Mouse (Mus musculus): ENCODE data around the gene Ang.

DNA sequence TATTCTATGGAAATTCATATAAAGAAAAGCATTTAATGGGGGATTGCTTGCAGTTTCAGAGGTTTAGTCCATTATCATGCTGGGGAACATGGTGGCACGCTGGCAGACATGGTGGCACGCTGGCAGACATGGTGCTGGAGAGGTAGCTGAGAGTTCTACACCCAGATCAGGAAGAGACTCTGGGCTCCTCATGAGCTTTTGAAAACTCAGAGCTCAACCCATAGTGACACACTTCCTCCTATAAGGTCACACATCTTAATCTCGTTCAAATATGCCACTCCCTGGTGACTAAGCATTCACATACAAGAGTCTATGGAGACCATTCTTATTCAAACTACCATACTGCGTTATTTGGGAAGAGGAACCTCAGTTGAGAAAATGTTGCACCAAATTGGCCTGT is 41.4 kb downstream of the Ang start:
- TF ChIP-seq CTCF (IDR thresholded peaks at IDR 0.05; ENCODE audit: borderline replicate concordance, insufficient read depth, low read depth, low read length) (no peak), POLR2A (IDR thresholded peaks at IDR 0.05; ENCODE audit: borderline replicate concordance, insufficient read depth, low read length) (no peak)

All from cerebellum, adult 2 months (tissue).